Mouse (Mus musculus) embryonic facial prominence, embryonic 15.5 days (tissue): ENCODE data around the gene Fhit. TPM values are rescaled to one million over a fixed set of nuclear protein-coding genes. Genes with fewer than 3 reads are reported as not detected.

ENCODE experiments used
- ATAC-seq: fragments of 200-750 bp; cut with Nextera tagmentation; 2 replicates; pipeline ENCODE4 v1.8.0; 2017; ENCODE audit warnings: low read depth, moderate TSS enrichment; ENCODE audit not compliant: insufficient number of reproducible peaks, low FRiP score, low TSS enrichment
- H3K27ac ChIP-seq: fragments of 300-500 bp; sonication (generic); replicated peaks from 2 replicates; pipeline ENCODE4 v1.5.1; 2015; ENCODE audit warnings: mild to moderate bottlenecking, inconsistent platforms
- H3K27me3 ChIP-seq: fragments of 300-500 bp; sonication (generic); 2 replicates; pipeline ENCODE4 v1.6.1; 2015; ENCODE audit warnings: inconsistent platforms
- H3K36me3 ChIP-seq: fragments of 300-500 bp; sonication (generic); 2 replicates; pipeline ENCODE4 v1.6.1; 2015; ENCODE audit warnings: mild to moderate bottlenecking, inconsistent platforms
- H3K4me1 ChIP-seq: fragments of 300-500 bp; sonication (generic); 2 replicates; pipeline ENCODE4 v1.6.1; 2015; ENCODE audit warnings: inconsistent platforms
- H3K4me2 ChIP-seq: fragments of 300-500 bp; sonication (generic); replicated peaks from 2 replicates; pipeline ENCODE4 v1.6.1; 2015; ENCODE audit warnings: mild to moderate bottlenecking, inconsistent platforms
- H3K4me3 ChIP-seq: fragments of 300-500 bp; sonication (generic); replicated peaks from 2 replicates; pipeline ENCODE4 v1.5.1; 2015; ENCODE audit warnings: mild to moderate bottlenecking, inconsistent platforms
- H3K9ac ChIP-seq: fragments of 300-500 bp; sonication (generic); 2 replicates; pipeline ENCODE4 v1.6.1; 2015; ENCODE audit warnings: inconsistent platforms
- H3K9me3 ChIP-seq: fragments of 300-500 bp; sonication (generic); replicated peaks from 2 replicates; pipeline ENCODE4 v1.6.1; 2016; ENCODE audit warnings: inconsistent platforms
- WGBS: fragments of 180-500 bp; shearing (Covaris S2); methylation state at CpG from one replicate; pipeline ENCODE4 v1.1.7; 2015; 5-methylcytosine and 5-hydroxymethylcytosine counted together
- polyA plus RNA-seq: library from polyadenylated mRNA; unstranded; fragments of >200 nt; fragmentation: Nextera tagmentation; extraction: Ambion mirVana; gene quantifications from 2 replicates; pipeline ENCODE4 v1.2.1, GENCODE M21; 2015

Fhit gene
- polyA plus RNA-seq, 1 experiment from 2014 or later = 8.7 TPM

DNA sequence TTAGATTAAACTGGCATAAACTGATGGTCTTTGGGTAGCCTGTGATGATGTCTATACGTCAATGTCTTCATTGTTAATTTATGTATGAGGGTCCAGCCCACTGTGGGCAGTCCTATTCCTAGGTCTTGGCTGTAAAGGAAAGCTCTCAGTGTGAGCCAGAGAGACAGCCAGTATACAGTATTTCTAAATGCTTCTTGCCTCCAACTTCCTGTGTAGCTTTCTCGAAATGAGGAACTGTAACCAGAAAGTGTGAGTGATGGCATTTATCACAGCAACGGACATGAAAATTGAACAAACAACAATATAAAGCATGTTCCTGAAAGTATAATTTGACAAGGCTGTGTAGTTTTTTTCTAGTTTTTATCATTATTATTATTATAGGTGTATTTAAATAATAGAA, 952.8 kb downstream of the Fhit start:
- ATAC-seq = no peak
- Histone ChIP-seq H3K9ac (no peak overlapping the region), H3K27me3 (no peaks in the 10 kb centered on the region), H3K27ac (no peak overlapping the region), H3K4me3 (no peak overlapping the region), H3K36me3 (no peaks in the 10 kb centered on the region), H3K4me1 (no peaks in the 10 kb centered on the region), H3K9me3 (no peaks in the 10 kb centered on the region), H3K4me2 (no peak overlapping the region)
- 85% methylated on average over 3 of the region's 3 CpGs for WGBS

DNA sequence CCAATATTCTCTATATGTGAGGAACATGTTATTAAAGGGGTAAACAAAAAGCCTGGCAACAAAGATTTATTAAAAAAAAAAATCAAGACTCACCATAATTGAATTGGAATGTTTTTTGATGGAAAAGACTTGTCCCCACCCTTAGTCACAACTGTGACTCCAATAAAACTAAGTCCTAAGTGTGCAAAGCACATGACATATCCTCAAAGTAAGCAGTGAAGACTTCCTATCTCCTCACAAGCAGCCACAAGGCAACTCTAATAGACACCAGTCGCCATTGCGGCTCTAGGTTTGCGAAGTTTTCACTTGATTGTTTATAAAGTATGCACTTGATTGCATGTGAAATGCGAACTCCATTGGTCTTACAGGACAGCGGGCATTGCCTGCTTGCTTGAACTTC, 956.1 kb downstream of the Fhit start:
- Histone ChIP-seq H3K27ac (no peak overlapping the region), H3K4me2 (no peak overlapping the region), H3K9me3 (no peaks in the 10 kb centered on the region), H3K4me3 (no peak overlapping the region), H3K4me1 (no peaks in the 10 kb centered on the region), H3K27me3 (no peaks in the 10 kb centered on the region), H3K36me3 (no peaks in the 10 kb centered on the region), H3K9ac (no peak overlapping the region)
- 82% methylated on average over 5 of the region's 5 CpGs for WGBS
- ATAC-seq = no peak

DNA sequence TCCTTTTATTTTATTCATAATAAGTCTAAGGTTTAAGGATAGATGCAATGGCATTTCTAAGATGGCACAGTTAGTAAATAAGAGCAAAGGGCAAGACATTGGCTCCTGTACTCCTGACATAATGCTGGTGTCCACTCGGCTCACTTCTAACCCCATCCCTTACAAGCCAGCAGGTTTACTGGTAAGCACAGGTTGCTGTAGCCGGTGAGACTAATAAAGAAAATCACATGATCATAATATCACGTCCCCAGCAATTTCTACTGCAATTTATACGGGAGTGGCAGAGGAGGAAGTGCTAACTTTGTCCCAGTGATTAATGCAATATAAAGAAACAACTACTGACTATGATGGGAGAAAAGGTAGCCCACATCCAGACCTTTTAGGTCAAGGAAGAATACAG, 956.5 kb downstream of the Fhit start:
- Histone ChIP-seq H3K27me3 (no peaks in the 10 kb centered on the region), H3K27ac (no peak overlapping the region), H3K4me3 (no peak overlapping the region), H3K4me1 (no peaks in the 10 kb centered on the region), H3K9ac (no peak overlapping the region), H3K36me3 (no peaks in the 10 kb centered on the region), H3K4me2 (no peak overlapping the region), H3K9me3 (no peaks in the 10 kb centered on the region)
- no peak for ATAC-seq
- 78% methylated on average over 4 of the region's 4 CpGs for WGBS

DNA sequence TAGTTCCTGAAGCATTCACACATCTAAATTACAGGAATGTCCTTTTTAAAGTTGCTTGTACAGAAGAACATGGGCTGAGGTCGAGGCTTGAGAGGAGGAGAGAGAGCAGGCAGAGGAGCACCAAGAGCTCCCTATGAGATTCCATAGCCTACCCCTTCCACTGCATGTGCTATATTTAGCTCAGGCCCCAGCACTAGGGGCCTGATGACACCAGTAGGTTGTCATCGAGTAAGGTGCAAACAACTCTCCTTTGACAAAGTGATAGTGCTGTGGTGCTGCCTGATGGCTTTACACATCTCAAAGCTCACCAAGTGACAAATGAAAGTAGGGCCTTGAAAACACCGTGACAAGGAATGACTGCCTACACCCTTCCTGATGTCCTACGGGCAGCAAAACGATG, 967.7 kb downstream of the Fhit start:
- no peaks in the 10 kb centered on the region for H3K27me3 ChIP-seq
- 70% methylated on average over 5 of the region's 5 CpGs for WGBS
- ATAC-seq = no peak

DNA sequence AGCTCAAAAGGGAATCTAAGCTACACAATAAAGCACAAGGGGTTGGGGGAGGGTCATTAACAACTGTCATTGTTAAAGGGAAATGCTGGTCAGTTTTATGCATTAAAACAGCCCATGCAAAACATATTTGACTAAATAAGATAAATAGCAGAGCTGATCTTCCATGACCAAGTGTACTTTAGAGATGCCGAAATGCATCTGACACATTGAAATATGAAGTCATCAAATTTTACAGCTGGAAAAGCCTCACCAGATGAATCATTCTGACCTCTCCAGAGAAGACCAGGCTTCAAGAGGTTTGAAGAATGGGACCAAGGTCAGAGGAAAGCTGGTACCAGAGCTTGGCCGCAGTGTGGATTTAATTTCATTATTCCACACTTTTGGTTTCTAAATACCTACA, 990.1 kb downstream of the Fhit start:
- WGBS = 81% methylated on average over 2 of the region's 2 CpGs
- ATAC-seq = no peak
- Histone ChIP-seq H3K36me3 (no peaks in the 10 kb centered on the region), H3K9ac (no peak overlapping the region), H3K27ac (no peak overlapping the region), H3K4me1 (no peaks in the 10 kb centered on the region), H3K27me3 (no peaks in the 10 kb centered on the region), H3K4me2 (no peak overlapping the region), H3K4me3 (no peak overlapping the region), H3K9me3 (no peaks in the 10 kb centered on the region)

More for the DNA sequence above, 967.7 kb downstream of the Fhit start:
- Histone ChIP-seq H3K9ac (no peak overlapping the region), H3K27ac (no peak overlapping the region), H3K36me3 (no peaks in the 10 kb centered on the region), H3K9me3 (no peaks in the 10 kb centered on the region), H3K4me2 (no peak overlapping the region), H3K4me1 (no peaks in the 10 kb centered on the region), H3K4me3 (no peak overlapping the region)

DNA sequence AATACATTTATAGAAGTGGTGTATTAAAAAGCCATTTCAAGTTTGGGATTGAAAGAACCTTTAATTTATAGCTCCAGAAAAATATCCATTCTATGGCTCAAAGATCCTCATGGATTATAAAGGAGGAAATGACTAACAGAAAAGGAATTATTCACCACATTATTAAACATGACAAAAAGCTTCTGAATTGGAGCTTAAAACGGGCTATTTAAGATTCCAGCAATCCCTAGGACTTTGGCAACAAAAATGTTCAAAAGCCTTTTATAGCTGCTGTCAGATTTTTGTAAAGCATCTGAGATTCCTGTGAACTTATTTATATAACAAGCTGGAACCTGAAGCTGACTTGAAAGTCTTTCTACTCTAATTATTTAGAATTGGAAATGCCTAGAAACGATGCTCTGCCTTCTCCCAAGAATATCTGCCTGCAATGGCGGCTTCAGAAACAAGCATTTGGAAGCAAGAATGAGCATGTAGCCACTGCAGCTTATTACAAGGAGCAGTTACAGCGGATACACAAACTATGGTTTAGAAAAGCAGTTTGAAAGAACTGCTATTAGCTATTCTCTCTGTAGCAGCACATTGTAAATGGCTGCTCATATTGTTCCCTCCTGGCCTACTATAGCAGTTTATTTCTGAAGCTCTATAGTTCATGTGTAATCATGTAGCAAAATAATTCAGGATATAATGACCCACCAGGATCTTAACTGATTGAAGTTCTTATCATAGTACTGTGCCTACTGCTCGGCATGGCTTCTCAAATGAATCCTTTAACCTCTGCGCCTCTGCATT, 995.0 kb downstream of the Fhit start:
- Histone ChIP-seq H3K4me3 (no peak overlapping the region), H3K9me3 (no peaks in the 10 kb centered on the region), H3K36me3 (no peaks in the 10 kb centered on the region), H3K9ac (no peak overlapping the region), H3K4me2 (no peak overlapping the region), H3K4me1 (no peaks in the 10 kb centered on the region), H3K27me3 (no peaks in the 10 kb centered on the region), H3K27ac (no peak overlapping the region)
- ATAC-seq = no peak
- WGBS = 58% methylated on average over 6 of the region's 6 CpGs

DNA sequence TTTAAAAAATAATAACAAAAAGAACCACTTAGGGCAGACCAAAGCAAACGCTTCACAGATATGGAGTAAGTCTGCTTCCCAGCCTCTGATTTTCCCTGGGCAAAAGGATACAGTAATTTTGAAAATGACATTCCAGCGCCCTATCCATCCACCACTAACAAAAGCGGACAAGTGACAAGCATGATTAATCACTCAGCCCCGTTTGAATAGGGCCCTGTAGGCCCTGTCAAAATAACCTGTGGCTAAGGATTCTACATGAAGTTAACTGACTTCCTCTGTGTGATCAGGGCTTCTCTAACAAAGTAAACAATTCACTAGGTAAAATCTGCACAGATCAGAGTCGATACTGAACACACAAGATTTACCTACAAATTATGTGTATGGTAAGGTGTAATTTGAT, 1012.0 kb downstream of the Fhit start:
- Histone ChIP-seq H3K27me3 (no peaks in the 10 kb centered on the region), H3K9me3 (no peaks in the 10 kb centered on the region), H3K4me1 (no peaks in the 10 kb centered on the region), H3K36me3 (no peaks in the 10 kb centered on the region), H3K4me2 (no peak overlapping the region), H3K4me3 (no peak overlapping the region), H3K9ac (no peak overlapping the region), H3K27ac (no peak overlapping the region)
- no peak for ATAC-seq
- 30% methylated on average over 5 of the region's 5 CpGs for WGBS

DNA sequence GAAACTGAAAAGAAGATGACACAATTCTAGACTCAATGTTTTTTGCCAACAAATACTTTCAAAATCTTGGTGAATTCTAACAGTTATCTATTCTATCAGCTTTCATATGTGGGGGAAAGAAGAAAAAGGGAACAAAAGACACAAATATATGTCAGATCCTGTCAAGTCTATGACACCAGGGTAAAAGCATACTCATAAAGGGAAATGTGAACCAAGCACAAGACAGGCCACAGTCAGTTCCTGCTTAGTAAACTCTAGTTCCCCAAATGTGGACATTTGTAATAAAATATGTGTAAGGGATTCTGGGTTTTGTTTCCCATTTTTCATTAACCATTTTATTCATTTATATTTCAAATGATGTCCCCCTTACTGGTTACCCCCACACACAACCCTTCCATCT, 1022.5 kb downstream of the Fhit start:
- Histone ChIP-seq H3K27ac (no peak overlapping the region), H3K4me3 (no peak overlapping the region), H3K4me1 (no peaks in the 10 kb centered on the region), H3K4me2 (no peak overlapping the region), H3K9me3 (no peaks in the 10 kb centered on the region), H3K27me3 (no peaks in the 10 kb centered on the region), H3K9ac (no peak overlapping the region), H3K36me3 (no peaks in the 10 kb centered on the region)
- ATAC-seq = no peak

DNA sequence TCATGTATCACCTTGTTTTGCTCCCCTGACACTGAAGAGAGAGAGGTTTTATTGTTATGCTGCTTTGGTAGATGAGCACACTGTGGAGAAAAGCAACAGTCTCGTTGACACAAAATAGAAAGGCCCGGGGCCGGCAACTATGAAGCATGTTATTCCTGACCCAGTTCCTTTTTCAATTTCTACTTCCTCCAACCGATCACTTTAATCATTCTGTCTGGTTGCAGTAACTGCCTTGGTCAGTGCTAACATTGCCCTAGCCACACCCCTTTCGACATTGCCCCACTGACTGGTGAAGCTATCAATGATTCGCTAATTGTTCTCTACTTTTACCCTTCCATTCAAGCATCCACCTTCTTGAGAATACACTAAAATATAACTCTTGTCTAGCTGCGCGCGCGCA, 1028.0 kb downstream of the Fhit start:
- H3K4me3 ChIP-seq = no peak overlapping the region
- H3K27me3 ChIP-seq = no peaks in the 10 kb centered on the region
- H3K9ac ChIP-seq = no peak overlapping the region
- no peaks in the 10 kb centered on the region for H3K9me3 ChIP-seq
- no peaks in the 10 kb centered on the region for H3K4me1 ChIP-seq
- ATAC-seq = no peak
- no peak overlapping the region for H3K4me2 ChIP-seq
- no peak overlapping the region for H3K27ac ChIP-seq
- no peaks in the 10 kb centered on the region for H3K36me3 ChIP-seq
- 86% methylated on average over 10 of the region's 10 CpGs for WGBS

DNA sequence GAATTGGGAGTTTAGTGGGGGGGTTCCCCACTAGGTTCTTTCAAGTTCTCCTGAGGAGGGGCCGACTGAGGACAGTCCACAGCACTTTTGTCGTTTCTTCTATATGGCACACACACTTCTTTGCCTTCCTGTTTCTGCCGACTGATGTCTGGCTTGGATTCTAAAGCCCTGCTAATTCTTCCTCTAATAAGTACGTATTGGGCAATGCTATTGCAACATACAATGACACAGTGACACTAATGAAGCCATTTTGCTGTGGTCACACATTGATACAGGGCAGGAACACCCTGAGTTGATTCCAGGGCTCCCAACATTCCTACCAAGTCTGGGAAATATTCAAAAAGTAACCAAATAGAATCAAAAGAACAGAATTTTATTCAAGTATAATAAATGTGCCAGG, 1032.2 kb downstream of the Fhit start:
- H3K9ac ChIP-seq = no peak overlapping the region
- H3K27ac ChIP-seq = no peak overlapping the region
- WGBS = 81% methylated on average over 4 of the region's 4 CpGs
- H3K4me2 ChIP-seq = no peak overlapping the region
- ATAC-seq = no peak
- no peaks in the 10 kb centered on the region for H3K4me1 ChIP-seq
- no peaks in the 10 kb centered on the region for H3K9me3 ChIP-seq
- no peak overlapping the region for H3K4me3 ChIP-seq
- no peaks in the 10 kb centered on the region for H3K27me3 ChIP-seq
- H3K36me3 ChIP-seq = no peaks in the 10 kb centered on the region

DNA sequence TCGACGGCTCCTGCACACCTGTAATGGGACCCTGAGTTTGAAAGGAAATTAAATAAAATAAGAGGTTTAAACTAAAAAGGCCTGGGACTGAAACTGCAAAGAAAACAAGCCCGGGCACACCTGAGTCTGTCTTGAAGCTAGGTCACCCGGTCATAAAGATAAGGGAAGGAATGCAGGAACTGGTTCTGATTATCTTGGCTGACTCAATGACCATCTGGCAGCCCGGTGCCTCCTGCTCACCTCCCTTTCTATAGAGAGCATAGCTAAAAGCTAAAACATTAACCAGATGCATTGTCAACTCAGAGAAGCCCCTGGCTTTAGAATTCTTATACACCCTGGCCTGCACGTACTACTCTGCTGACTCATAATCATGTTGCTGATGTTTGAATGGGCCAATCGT, 1032.7 kb downstream of the Fhit start:
- no peak overlapping the region for H3K4me3 ChIP-seq
- no peak for ATAC-seq
- WGBS = 75% methylated on average over 7 of the region's 7 CpGs
- H3K9ac ChIP-seq = no peak overlapping the region
- H3K4me2 ChIP-seq = no peak overlapping the region
- H3K4me1 ChIP-seq = no peaks in the 10 kb centered on the region
- no peak overlapping the region for H3K27ac ChIP-seq
- H3K9me3 ChIP-seq = no peaks in the 10 kb centered on the region
- H3K27me3 ChIP-seq = no peaks in the 10 kb centered on the region
- no peaks in the 10 kb centered on the region for H3K36me3 ChIP-seq

DNA sequence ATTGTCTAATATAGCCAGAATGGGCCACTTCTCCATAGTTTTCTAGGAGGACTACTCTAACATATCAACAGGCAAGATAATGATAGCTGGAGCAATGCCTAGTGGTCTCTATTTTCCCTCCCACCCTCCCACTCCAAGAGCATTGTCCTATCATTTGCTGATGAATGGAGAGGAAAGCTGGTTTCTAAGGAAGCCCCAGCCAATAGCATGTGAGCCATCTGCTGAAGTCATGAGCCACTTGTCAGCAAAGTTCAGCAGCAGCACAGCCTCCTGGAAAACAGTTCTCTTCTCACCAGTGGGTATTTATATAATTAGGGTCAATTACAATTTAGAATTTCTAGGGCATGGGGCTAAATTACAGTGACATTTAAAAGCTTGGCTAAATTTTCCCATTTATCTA, 1035.3 kb downstream of the Fhit start:
- no peak for ATAC-seq
- no peaks in the 10 kb centered on the region for H3K4me1 ChIP-seq

More for the DNA sequence above, 1035.3 kb downstream of the Fhit start:
- Histone ChIP-seq H3K9me3 (no peaks in the 10 kb centered on the region), H3K27me3 (no peaks in the 10 kb centered on the region), H3K27ac (no peak overlapping the region), H3K9ac (no peak overlapping the region), H3K4me3 (no peak overlapping the region), H3K36me3 (no peaks in the 10 kb centered on the region), H3K4me2 (no peak overlapping the region)
